Mouse (Mus musculus) cerebellum, adult 2 months (tissue): ENCODE measurements at regions not wholly inside any gene's neighbourhood (a gene's known extent, or its start where the extent isn't known, plus 50 kb on each side); places are given as distances from the start of the nearest gene placed in this dataset.

Source experiments
- DNase-seq, 2 experiments: peaks; one replicate each; pipeline ENCODE4 v3.0.0; 2021
- H3K27ac ChIP-seq: fragments of 200-500 bp; 2 replicates; pipeline ENCODE4 v1.5.1; 2012; ENCODE audit warnings: low read length, control low read depth, inconsistent platforms; ENCODE audit not compliant: insufficient read depth
- H3K27me3 ChIP-seq: fragments of 200-500 bp; 2 replicates; pipeline ENCODE4 v1.6.1; 2012; ENCODE audit warnings: inconsistent platforms, mild to moderate bottlenecking, low read length, moderate library complexity; ENCODE audit not compliant: control insufficient read depth, insufficient read depth
- H3K4me1 ChIP-seq: fragments of 200-500 bp; 2 replicates; pipeline ENCODE4 v1.6.1; 2011; ENCODE audit warnings: low read length; ENCODE audit not compliant: control insufficient read depth, insufficient read depth
- H3K4me3 ChIP-seq: fragments of 200-500 bp; replicated peaks from 2 replicates; pipeline ENCODE3; 2011; ENCODE audit warnings: mild to moderate bottlenecking, low read depth, low read length, control low read depth; ENCODE audit not compliant: insufficient read depth
- CTCF ChIP-seq: fragments of 200-500 bp; IDR thresholded peaks from 2 replicates; pipeline ENCODE4 v1.5.1; 2011; ENCODE audit warnings: low read depth, mild to moderate bottlenecking, control low read depth, low read length, moderate library complexity, borderline replicate concordance; ENCODE audit not compliant: insufficient read depth
- POLR2A ChIP-seq: fragments of 200-500 bp; IDR thresholded peaks from 2 replicates; pipeline ENCODE4 v1.6.1; 2011; ENCODE audit warnings: low read length, control low read depth, borderline replicate concordance; ENCODE audit not compliant: insufficient read depth
- WGBS: fragments of 180-500 bp; shearing (Covaris S2); methylation state at CpG from one replicate; pipeline ENCODE4 v1.1.7; 2018; 5-methylcytosine and 5-hydroxymethylcytosine counted together

GRCm38 (mm10) chr2:171867550-171867949, 175.7 kb downstream of the Cbln4 start:
- H3K27ac ChIP-seq, result no peak overlapping the region
- DNase-seq, result no peak
- no peaks in the 10 kb centered on the region for H3K4me1 ChIP-seq
- no peak overlapping the region for H3K4me3 ChIP-seq
- WGBS, result 89% methylated on average over 3 of the region's 3 CpGs
- TF ChIP-seq POLR2A (no peak), CTCF (no peak)
- H3K27me3 ChIP-seq, result no peaks in the 10 kb centered on the region

- Histone ChIP-seq H3K27me3 (no peaks in the 10 kb centered on the region), H3K27ac (no peak overlapping the region), H3K4me1 (no peaks in the 10 kb centered on the region), H3K4me3 (no peak overlapping the region)
- no peak for DNase-seq
- no peak for TF ChIP-seq POLR2A
- no peak for TF ChIP-seq CTCF
- 88% methylated on average over 8 of the region's 8 CpGs for WGBS
Measured at GRCm38 (mm10) chr2:171864376-171864965, 178.8 kb downstream of the Cbln4 start.

- H3K4me1 ChIP-seq, result no peaks in the 10 kb centered on the region
- TF ChIP-seq CTCF (no peak), POLR2A (no peak)
- no peaks in the 10 kb centered on the region for H3K27me3 ChIP-seq
- no peak overlapping the region for H3K4me3 ChIP-seq
- H3K27ac ChIP-seq, result no peak overlapping the region
- DNase-seq, result no peak
- 94% methylated on average over 2 of the region's 2 CpGs for WGBS
Measured at GRCm38 (mm10) chr2:171862626-171863025, 180.6 kb downstream of the Cbln4 start.

- DNase-seq, result no peak
- 85% methylated on average over 5 of the region's 5 CpGs for WGBS
- Histone ChIP-seq H3K4me3 (no peak overlapping the region), H3K27me3 (no peaks in the 10 kb centered on the region), H3K27ac (no peak overlapping the region), H3K4me1 (no peaks in the 10 kb centered on the region)
- TF ChIP-seq CTCF (no peak), POLR2A (no peak)
Measured at GRCm38 (mm10) chr2:171858894-171859293, 184.4 kb downstream of the Cbln4 start.

- Histone ChIP-seq H3K27ac (no peak overlapping the region), H3K4me1 (no peaks in the 10 kb centered on the region), H3K27me3 (no peaks in the 10 kb centered on the region), H3K4me3 (no peak overlapping the region)
- TF ChIP-seq CTCF (no peak), POLR2A (no peak)
- 11% methylated on average over 8 of the region's 8 CpGs for WGBS
- DNase-seq, result no peak
Measured at GRCm38 (mm10) chr2:171856491-171856890, 186.8 kb downstream of the Cbln4 start.

GRCm38 (mm10) chr2:171846826-171847492, 196.3 kb downstream of the Cbln4 start:
- H3K4me1 ChIP-seq, result no peaks in the 10 kb centered on the region
- TF ChIP-seq POLR2A (no peak), CTCF (no peak)
- no peak overlapping the region for H3K4me3 ChIP-seq
- H3K27ac ChIP-seq, result no peak overlapping the region
- DNase-seq, result peak in 1 of 2 experiments; percentile 17
- no peaks in the 10 kb centered on the region for H3K27me3 ChIP-seq
- 22% methylated on average over 4 of the region's 4 CpGs for WGBS

GRCm38 (mm10) chr2:171840058-171840713, 203.1 kb downstream of the Cbln4 start:
- Histone ChIP-seq H3K27ac (no peak overlapping the region), H3K4me1 (no peaks in the 10 kb centered on the region), H3K27me3 (no peaks in the 10 kb centered on the region), H3K4me3 (no peak overlapping the region)
- peak in 1 of 2 experiments; percentile 6 for DNase-seq
- 7% methylated on average over 14 of the region's 14 CpGs for WGBS
- TF ChIP-seq POLR2A, result no peak
- TF ChIP-seq CTCF, result no peak

GRCm38 (mm10) chr2:171822156-171822555, 221.1 kb downstream of the Cbln4 start:
- H3K27me3 ChIP-seq, result no peaks in the 10 kb centered on the region
- no peak overlapping the region for H3K27ac ChIP-seq
- no peaks in the 10 kb centered on the region for H3K4me1 ChIP-seq
- no peak overlapping the region for H3K4me3 ChIP-seq
- 24% methylated on average over 6 of the region's 6 CpGs for WGBS
- no peak for DNase-seq
- TF ChIP-seq POLR2A (no peak), CTCF (no peak)
